Mouse (Mus musculus) stomach, embryonic 15.5 days (tissue): ENCODE data around the gene Cfap221. TPM values are rescaled to one million over a fixed set of nuclear protein-coding genes. Genes with fewer than 3 reads are reported as not detected.

Experiments used
- ATAC-seq: fragments of 200-750 bp; cut with Nextera tagmentation; 2 replicates; pipeline ENCODE4 v1.8.0; 2017; ENCODE audit warnings: low read depth, moderate number of reproducible peaks, moderate TSS enrichment; ENCODE audit not compliant: insufficient read depth, low FRiP score
- H3K27ac ChIP-seq: fragments of 300-500 bp; sonication (generic); 2 replicates; pipeline ENCODE4 v1.5.1; 2015; ENCODE audit warnings: mild to moderate bottlenecking, inconsistent platforms
- H3K27me3 ChIP-seq: fragments of 300-500 bp; sonication (generic); replicated peaks from 2 replicates; pipeline ENCODE4 v1.6.1; 2015; ENCODE audit warnings: inconsistent platforms
- H3K36me3 ChIP-seq: fragments of 300-500 bp; sonication (generic); 2 replicates; pipeline ENCODE4 v1.6.1; 2015; ENCODE audit warnings: inconsistent platforms
- H3K4me1 ChIP-seq: fragments of 300-500 bp; sonication (generic); 2 replicates; pipeline ENCODE4 v1.6.1; 2015; ENCODE audit warnings: inconsistent platforms
- H3K4me2 ChIP-seq: fragments of 300-500 bp; sonication (generic); 2 replicates; pipeline ENCODE4 v1.6.1; 2015; ENCODE audit warnings: mild to moderate bottlenecking, inconsistent platforms
- H3K4me3 ChIP-seq: fragments of 300-500 bp; sonication (generic); replicated peaks from 2 replicates; pipeline ENCODE4 v1.5.1; 2015; ENCODE audit warnings: inconsistent platforms
- H3K9ac ChIP-seq: fragments of 300-500 bp; sonication (generic); 2 replicates; pipeline ENCODE4 v1.6.1; 2015; ENCODE audit warnings: inconsistent platforms
- H3K9me3 ChIP-seq: fragments of 300-500 bp; sonication (generic); 2 replicates; pipeline ENCODE4 v1.6.1; 2016; ENCODE audit warnings: inconsistent platforms
- WGBS: fragments of 180-500 bp; shearing (Covaris S2); methylation state at CpG from one replicate; pipeline ENCODE4 v1.1.7; 2015; 5-methylcytosine and 5-hydroxymethylcytosine counted together
- polyA plus RNA-seq: library from polyadenylated mRNA; unstranded; fragments of >200 nt; fragmentation: Nextera tagmentation; extraction: Ambion mirVana; gene quantifications from 2 replicates; pipeline ENCODE4 v1.2.1, GENCODE M21; 2015

The Cfap221 gene
- polyA plus RNA-seq, 1 experiment from 2014 or later, result 0.24 TPM

GRCm38 (mm10) chr1:119893600-119893999 lies 103.4 kb downstream of the Cfap221 start:
- no peak overlapping the region for H3K27ac ChIP-seq
- no peak overlapping the region for H3K4me2 ChIP-seq
- 76% methylated on average over 3 of the region's 3 CpGs for WGBS
- H3K27me3 ChIP-seq, result no peaks in the 10 kb centered on the region
- no peaks in the 10 kb centered on the region for H3K4me1 ChIP-seq
- H3K9me3 ChIP-seq, result no peaks in the 10 kb centered on the region
- no peak overlapping the region for H3K4me3 ChIP-seq
- H3K36me3 ChIP-seq, result no peaks in the 10 kb centered on the region
- H3K9ac ChIP-seq, result no peak overlapping the region
- no peak for ATAC-seq

- H3K9ac ChIP-seq, result no peak overlapping the region
- no peaks in the 10 kb centered on the region for H3K27me3 ChIP-seq
- no peaks in the 10 kb centered on the region for H3K4me1 ChIP-seq
- no peaks in the 10 kb centered on the region for H3K36me3 ChIP-seq
- no peak for ATAC-seq
- 63% methylated on average over 6 of the region's 6 CpGs for WGBS
- H3K27ac ChIP-seq, result no peak overlapping the region
- H3K4me2 ChIP-seq, result no peak overlapping the region
- H3K4me3 ChIP-seq, result no peak overlapping the region
- H3K9me3 ChIP-seq, result no peaks in the 10 kb centered on the region
These were observed 104.1 kb downstream of the Cfap221 start for GRCm38 (mm10) chr1:119892933-119893332.

GRCm38 (mm10) chr1:119891865-119892264 lies 105.2 kb downstream of the Cfap221 start:
- whole genome bisulfite sequencing, result 60% methylated on average over 4 of the region's 4 CpGs
- no peak overlapping the region for H3K27ac ChIP-seq
- ATAC-seq, result no peak

GRCm38 (mm10) chr1:119891149-119891548 lies 105.9 kb downstream of the Cfap221 start:
- no peak overlapping the region for H3K4me3 ChIP-seq
- 81% methylated on average over 9 of the region's 9 CpGs for WGBS

More at GRCm38 (mm10) chr1:119891865-119892264, 105.2 kb downstream of the Cfap221 start:
- no peaks in the 10 kb centered on the region for H3K36me3 ChIP-seq
- no peak overlapping the region for H3K9ac ChIP-seq
- no peak overlapping the region for H3K4me2 ChIP-seq
- H3K27me3 ChIP-seq, result no peaks in the 10 kb centered on the region
- H3K9me3 ChIP-seq, result no peaks in the 10 kb centered on the region
- H3K4me1 ChIP-seq, result no peaks in the 10 kb centered on the region
- no peak overlapping the region for H3K4me3 ChIP-seq

GRCm38 (mm10) chr1:119889347-119889746 lies 107.7 kb downstream of the Cfap221 start:
- H3K9ac ChIP-seq, result no peak overlapping the region
- H3K9me3 ChIP-seq, result no peaks in the 10 kb centered on the region
- WGBS, result 72% methylated on average over 16 of the region's 16 CpGs
- H3K4me2 ChIP-seq, result no peak overlapping the region
- ATAC-seq, result no peak
- no peaks in the 10 kb centered on the region for H3K4me1 ChIP-seq
- no peak overlapping the region for H3K4me3 ChIP-seq
- H3K27me3 ChIP-seq, result no peaks in the 10 kb centered on the region
- no peak overlapping the region for H3K27ac ChIP-seq
- no peaks in the 10 kb centered on the region for H3K36me3 ChIP-seq

More at GRCm38 (mm10) chr1:119891149-119891548, 105.9 kb downstream of the Cfap221 start:
- Histone ChIP-seq H3K27me3 (no peaks in the 10 kb centered on the region), H3K4me2 (no peak overlapping the region), H3K9ac (no peak overlapping the region), H3K36me3 (no peaks in the 10 kb centered on the region), H3K4me1 (no peaks in the 10 kb centered on the region), H3K27ac (no peak overlapping the region), H3K9me3 (no peaks in the 10 kb centered on the region)
- ATAC-seq, result no peak

- no peak for ATAC-seq
- 45% methylated on average over 7 of the region's 7 CpGs for WGBS
- Histone ChIP-seq H3K9ac (no peak overlapping the region), H3K4me3 (no peak overlapping the region), H3K36me3 (no peaks in the 10 kb centered on the region), H3K4me2 (no peak overlapping the region), H3K27ac (no peak overlapping the region), H3K4me1 (no peaks in the 10 kb centered on the region), H3K9me3 (no peaks in the 10 kb centered on the region), H3K27me3 (no peaks in the 10 kb centered on the region)
These were observed 110.7 kb downstream of the Cfap221 start for GRCm38 (mm10) chr1:119886320-119886719.

GRCm38 (mm10) chr1:119884272-119884671 lies 112.8 kb downstream of the Cfap221 start:
- Histone ChIP-seq H3K9me3 (no peaks in the 10 kb centered on the region), H3K4me2 (no peak overlapping the region), H3K27me3 (no peaks in the 10 kb centered on the region), H3K27ac (no peak overlapping the region), H3K9ac (no peak overlapping the region), H3K36me3 (no peaks in the 10 kb centered on the region), H3K4me3 (no peak overlapping the region), H3K4me1 (no peaks in the 10 kb centered on the region)
- no peak for ATAC-seq
- 85% methylated on average over 3 of the region's 3 CpGs for WGBS

GRCm38 (mm10) chr1:119878909-119879308 lies 118.1 kb downstream of the Cfap221 start:
- Histone ChIP-seq H3K9me3 (no peaks in the 10 kb centered on the region), H3K9ac (no peak overlapping the region), H3K27me3 (no peaks in the 10 kb centered on the region), H3K4me1 (no peaks in the 10 kb centered on the region), H3K36me3 (no peaks in the 10 kb centered on the region), H3K4me2 (no peak overlapping the region), H3K4me3 (no peak overlapping the region), H3K27ac (no peak overlapping the region)
- ATAC-seq, result no peak
- 69% methylated on average over 7 of the region's 7 CpGs for WGBS

- H3K27me3 ChIP-seq, result no peaks in the 10 kb centered on the region
- WGBS, result 81% methylated on average over 4 of the region's 4 CpGs
These were observed 119.6 kb downstream of the Cfap221 start for GRCm38 (mm10) chr1:119877469-119877868.

More at GRCm38 (mm10) chr1:119877469-119877868, 119.6 kb downstream of the Cfap221 start:
- H3K36me3 ChIP-seq, result no peaks in the 10 kb centered on the region
- H3K9ac ChIP-seq, result no peak overlapping the region
- no peak overlapping the region for H3K27ac ChIP-seq
- no peak for ATAC-seq
- no peak overlapping the region for H3K4me3 ChIP-seq
- H3K9me3 ChIP-seq, result no peaks in the 10 kb centered on the region
- H3K4me2 ChIP-seq, result no peak overlapping the region
- H3K4me1 ChIP-seq, result no peaks in the 10 kb centered on the region

Other genes starting within 250 kb of the Cfap221 start
- 5.5 and 6.4 TPM in 2 replicates for gene Ptpn4, start 159.6 kb downstream of the Cfap221 start, polyA plus RNA-seq
- 5.8 and 6.0 TPM in 2 replicates for gene Tmem177, start 84.0 kb downstream of the Cfap221 start, polyA plus RNA-seq
- gene Sctr, start 9.7 kb upstream of the Cfap221 start, polyA plus RNA-seq, result 0.98 and 1.3 TPM in 2 replicates
- gene Tmem37, start 76.8 kb upstream of the Cfap221 start, polyA plus RNA-seq, result 20.1 and 23.9 TPM in 2 replicates
- gene Dbi, start 123.8 kb upstream of the Cfap221 start, polyA plus RNA-seq, result 895 and 902 TPM in 2 replicates
- 16.6 and 17.8 TPM in 2 replicates for gene 3110009E18Rik, start 124.0 kb upstream of the Cfap221 start, polyA plus RNA-seq